Mouse (Mus musculus) limb, embryonic 15.5 days (tissue): ENCODE results near the gene Fkrp. TPM values are rescaled to one million over a fixed set of nuclear protein-coding genes. Genes with fewer than 3 reads are reported as not detected.

Source experiments
- ATAC-seq: fragments of 200-750 bp; cut with Nextera tagmentation; 2 replicates; pipeline ENCODE4 v1.8.0; 2017; ENCODE audit warnings: low read depth, moderate TSS enrichment; ENCODE audit not compliant: insufficient number of reproducible peaks, low FRiP score, low TSS enrichment
- H3K27ac ChIP-seq: fragments of 300-500 bp; sonication (generic); 2 replicates; pipeline ENCODE4 v1.5.1; 2015; ENCODE audit warnings: moderate library complexity, mild to moderate bottlenecking, inconsistent platforms
- H3K27me3 ChIP-seq: fragments of 300-500 bp; sonication (generic); 2 replicates; pipeline ENCODE4 v1.6.1; 2015; ENCODE audit warnings: inconsistent platforms
- H3K36me3 ChIP-seq: fragments of 300-500 bp; sonication (generic); 2 replicates; pipeline ENCODE4 v1.6.1; 2015; ENCODE audit warnings: inconsistent platforms
- H3K4me1 ChIP-seq: fragments of 300-500 bp; sonication (generic); 2 replicates; pipeline ENCODE4 v1.6.1; 2015; ENCODE audit warnings: inconsistent platforms
- H3K4me2 ChIP-seq: fragments of 300-500 bp; sonication (generic); 2 replicates; pipeline ENCODE4 v1.6.1; 2015; ENCODE audit warnings: mild to moderate bottlenecking, inconsistent platforms
- H3K4me3 ChIP-seq: fragments of 300-500 bp; sonication (generic); 2 replicates; pipeline ENCODE4 v1.5.1; 2015; ENCODE audit warnings: mild to moderate bottlenecking, inconsistent platforms
- H3K9ac ChIP-seq: fragments of 300-500 bp; sonication (generic); 2 replicates; pipeline ENCODE4 v1.6.1; 2015; ENCODE audit warnings: inconsistent platforms
- H3K9me3 ChIP-seq: fragments of 300-500 bp; sonication (generic); 2 replicates; pipeline ENCODE4 v1.6.1; 2016; ENCODE audit warnings: inconsistent platforms
- WGBS: fragments of 180-500 bp; shearing (Covaris S2); methylation state at CpG from one replicate; pipeline ENCODE4 v1.1.7; 2015; 5-methylcytosine and 5-hydroxymethylcytosine counted together
- polyA plus RNA-seq: library from polyadenylated mRNA; unstranded; fragments of >200 nt; fragmentation: Nextera tagmentation; extraction: Ambion mirVana; gene quantifications from 2 replicates; pipeline ENCODE4 v1.2.1, GENCODE M21; 2015

Fkrp gene
- 25.8 and 27.1 TPM in 2 replicates for polyA plus RNA-seq

DNA sequence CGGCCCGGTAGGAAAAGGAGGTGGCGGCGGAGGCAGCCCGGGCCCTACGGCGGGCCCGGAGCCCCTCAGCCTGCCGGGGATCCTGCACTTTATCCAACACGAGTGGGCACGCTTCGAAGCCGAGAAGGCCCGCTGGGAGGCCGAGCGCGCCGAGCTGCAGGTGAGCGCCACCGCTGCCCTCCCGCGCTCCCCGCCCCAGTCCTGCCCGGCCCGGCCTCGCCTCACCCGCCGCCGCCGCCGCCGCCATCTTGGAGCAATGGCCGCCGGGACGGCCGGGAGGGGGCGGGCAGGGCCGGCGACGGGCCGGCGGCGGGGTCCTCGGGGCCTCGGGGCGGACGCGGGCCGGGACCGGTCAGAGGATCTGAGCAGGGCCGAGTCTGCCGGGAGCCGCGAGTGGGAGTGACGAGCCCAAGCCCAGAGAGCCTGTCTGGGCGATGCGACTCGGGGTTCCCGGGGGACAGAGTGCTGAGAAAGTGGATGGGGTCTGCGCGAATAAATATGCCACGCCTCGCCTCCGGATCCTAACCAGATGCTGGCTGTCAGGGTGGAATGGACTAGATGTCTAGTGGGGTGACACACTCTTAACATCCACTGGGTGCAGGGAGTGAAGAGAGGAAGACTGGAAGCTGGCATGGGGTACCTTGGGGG lies at the start of gene Fkrp:
Gene Fkrp, minus strand, starts transcription at position 258 of the 648 bp plus-strand sequence.
- Histone ChIP-seq H3K4me3 (peak within 1 kb of the TSS; percentile 89), H3K36me3 (peaks cover 18% of the 10 kb centered on the region), H3K27me3 (peaks cover 14% of the 10 kb centered on the region), H3K27ac (peak within 1 kb of the TSS; percentile 96), H3K9ac (peak within 1 kb of the TSS; percentile 99), H3K9me3 (no peaks in the 10 kb centered on the region), H3K4me1 (peaks cover 51% of the 10 kb centered on the region), H3K4me2 (peak within 1 kb of the TSS; percentile 85)
- under 1% methylated on average over 63 of the region's 64 CpGs for WGBS
- peak; percentile 42 for ATAC-seq

DNA sequence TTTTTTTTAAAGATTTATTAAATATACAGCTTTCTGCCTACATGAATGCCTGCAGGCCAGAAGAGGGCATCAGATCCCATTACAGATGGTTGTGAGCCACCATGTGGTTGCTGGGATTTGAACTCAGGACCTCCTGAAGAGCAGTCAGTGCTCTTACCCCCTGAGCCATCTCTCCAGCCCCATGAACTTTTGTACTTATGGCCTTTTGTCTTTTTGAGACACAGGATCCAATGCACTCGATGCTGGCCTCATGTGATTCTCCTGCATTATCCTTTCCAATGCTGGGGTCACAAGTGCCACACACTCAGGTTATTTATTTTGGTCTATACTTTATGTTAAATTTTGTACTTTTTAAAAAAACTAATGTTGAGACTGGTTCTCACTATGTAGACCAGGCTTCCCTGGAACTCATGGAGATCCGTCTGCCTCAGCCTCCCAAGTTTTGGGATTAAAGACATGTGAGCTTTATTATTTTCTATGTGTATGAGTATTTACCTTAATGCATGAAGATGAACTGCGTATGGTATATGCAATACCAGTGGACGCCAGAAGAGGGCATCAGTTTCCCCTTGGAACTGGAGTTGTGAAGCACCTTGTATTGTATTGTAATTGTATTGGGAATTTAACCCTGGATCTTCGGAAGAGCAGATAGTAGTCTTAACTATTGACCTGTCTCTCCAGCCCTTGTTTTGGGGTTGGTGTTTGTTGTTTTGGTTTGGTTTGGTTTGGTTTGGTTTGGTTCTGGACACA lies 43.5 kb upstream of the Fkrp start:
- H3K36me3 ChIP-seq = peaks cover 91% of the 10 kb centered on the region
- no peak for ATAC-seq
- no peak overlapping the region for H3K4me2 ChIP-seq
- H3K9me3 ChIP-seq = no peaks in the 10 kb centered on the region
- no peaks in the 10 kb centered on the region for H3K4me1 ChIP-seq
- no peak overlapping the region for H3K9ac ChIP-seq
- H3K4me3 ChIP-seq = no peak overlapping the region
- H3K27ac ChIP-seq = no peak overlapping the region
- WGBS = 37% methylated on average over 5 of the region's 5 CpGs
- no peaks in the 10 kb centered on the region for H3K27me3 ChIP-seq

DNA sequence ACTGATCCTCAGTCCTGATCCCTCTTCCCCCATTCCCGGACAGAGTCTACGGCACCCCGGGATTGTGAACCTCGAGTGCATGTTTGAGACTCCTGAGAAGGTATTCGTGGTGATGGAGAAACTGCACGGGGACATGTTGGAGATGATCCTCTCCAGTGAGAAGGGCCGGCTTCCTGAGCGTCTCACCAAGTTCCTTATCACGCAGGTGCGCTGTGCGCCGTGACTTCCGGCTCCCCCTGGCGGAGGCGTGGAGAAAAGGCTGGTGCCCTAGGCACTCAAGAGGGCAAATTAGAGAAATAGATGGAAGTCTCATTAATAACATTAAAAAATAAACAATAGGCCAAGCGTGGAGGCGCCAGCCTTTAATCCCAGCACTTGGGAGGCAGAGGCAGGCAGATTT lies 41.8 kb upstream of the Fkrp start:
- H3K4me2 ChIP-seq = no peak overlapping the region
- no peak overlapping the region for H3K9ac ChIP-seq
- H3K27me3 ChIP-seq = no peaks in the 10 kb centered on the region
- no peak overlapping the region for H3K4me3 ChIP-seq
- no peak for ATAC-seq
- peaks cover 93% of the 10 kb centered on the region for H3K36me3 ChIP-seq
- WGBS = 26% methylated on average over 17 of the region's 17 CpGs
- H3K9me3 ChIP-seq = no peaks in the 10 kb centered on the region
- H3K4me1 ChIP-seq = 0 out of 2 replicates have a peak, but pooled peaks cover 4% of the 10 kb centered on the region
- no peak overlapping the region for H3K27ac ChIP-seq

DNA sequence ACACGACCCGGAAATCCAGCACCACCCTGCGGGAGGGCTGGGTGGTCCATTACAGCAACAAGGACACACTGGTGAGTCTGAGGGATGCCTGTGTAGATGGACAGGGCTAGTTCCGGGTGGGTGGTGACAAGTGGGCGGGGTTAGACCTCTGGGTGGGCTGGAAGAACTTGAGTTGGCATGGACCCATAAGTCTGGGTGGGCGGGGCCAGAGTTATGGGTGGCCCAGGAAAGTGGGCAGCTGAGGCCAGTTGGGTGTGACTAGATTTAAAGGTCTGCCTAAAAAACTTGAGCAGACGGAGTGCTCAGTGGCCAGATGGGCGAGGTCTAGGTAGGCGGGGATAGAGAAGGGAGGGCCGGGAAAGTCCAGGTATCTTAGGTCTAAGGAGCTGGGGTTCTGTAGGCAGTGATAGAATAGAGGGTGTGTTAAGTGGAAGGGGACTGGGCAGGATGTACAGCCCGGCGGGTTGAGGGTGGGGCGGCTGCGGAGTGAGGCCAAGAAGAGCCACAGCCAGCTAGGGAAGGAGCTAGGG lies 36.8 kb upstream of the Fkrp start:
- no peak for ATAC-seq
- peak overlapping the region; percentile 38; the same call in 1 of the 2 replicates for H3K27ac ChIP-seq

DNA sequence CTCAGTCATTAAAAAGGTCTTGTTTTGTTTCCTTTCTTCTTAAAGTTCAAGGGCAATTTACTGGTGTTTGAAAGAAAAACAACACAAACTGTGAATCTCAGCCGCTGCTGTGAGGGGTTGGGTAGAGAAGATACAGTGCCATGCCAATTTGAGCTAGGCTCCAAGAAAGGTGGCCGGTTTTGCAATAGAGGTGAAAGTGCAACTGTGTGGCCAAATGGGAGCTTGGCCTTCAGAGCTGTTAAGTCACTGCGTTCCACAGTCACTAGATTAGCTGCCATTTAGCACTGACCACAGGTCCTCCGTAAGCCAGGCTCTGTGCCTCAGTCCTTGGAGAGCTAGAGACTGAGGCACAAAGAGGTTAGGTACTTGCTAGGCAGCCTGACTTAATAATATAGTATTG lies 35.1 kb upstream of the Fkrp start:
- no peaks in the 10 kb centered on the region for H3K27me3 ChIP-seq
- H3K4me2 ChIP-seq = no peak overlapping the region
- peaks cover 4% of the 10 kb centered on the region; the same call in 1 of the 2 replicates for H3K4me1 ChIP-seq
- WGBS = 90% methylated on average over 4 of the region's 4 CpGs
- H3K4me3 ChIP-seq = no peak overlapping the region
- no peak for ATAC-seq
- peaks cover 84% of the 10 kb centered on the region for H3K36me3 ChIP-seq
- no peak overlapping the region for H3K27ac ChIP-seq
- no peaks in the 10 kb centered on the region for H3K9me3 ChIP-seq
- no peak overlapping the region for H3K9ac ChIP-seq

More for the DNA sequence above, 36.8 kb upstream of the Fkrp start:
- peaks cover 88% of the 10 kb centered on the region for H3K36me3 ChIP-seq
- H3K9ac ChIP-seq = no peak overlapping the region
- peaks cover 4% of the 10 kb centered on the region; the same call in 1 of the 2 replicates for H3K4me1 ChIP-seq
- 75% methylated on average over 14 of the region's 14 CpGs for WGBS
- no peaks in the 10 kb centered on the region for H3K27me3 ChIP-seq
- no peak overlapping the region for H3K4me3 ChIP-seq
- H3K9me3 ChIP-seq = no peaks in the 10 kb centered on the region
- no peak overlapping the region for H3K4me2 ChIP-seq

DNA sequence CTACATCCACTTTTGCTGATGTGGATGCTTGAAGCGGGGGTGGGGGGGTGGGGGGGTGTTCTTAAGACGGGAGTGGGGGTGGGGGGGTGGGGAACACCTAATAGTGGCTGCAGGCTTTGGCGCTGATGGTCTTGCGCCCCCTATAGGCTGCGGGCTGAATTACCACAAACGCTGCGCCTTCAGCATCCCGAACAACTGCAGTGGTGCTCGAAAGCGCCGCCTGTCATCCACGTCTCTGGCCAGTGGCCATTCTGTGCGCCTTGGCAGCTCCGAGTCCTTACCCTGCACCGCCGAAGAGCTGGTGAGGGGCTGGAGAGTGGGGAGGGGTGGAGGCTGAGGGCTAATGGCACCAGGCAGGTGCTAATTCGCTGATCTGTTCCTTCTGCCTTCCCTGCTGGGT lies 32.0 kb upstream of the Fkrp start:
- Histone ChIP-seq H3K4me3 (no peak overlapping the region), H3K9me3 (no peaks in the 10 kb centered on the region), H3K27me3 (no peaks in the 10 kb centered on the region), H3K9ac (no peak overlapping the region), H3K36me3 (peaks cover 55% of the 10 kb centered on the region), H3K4me1 (peaks cover 25% of the 10 kb centered on the region), H3K4me2 (no peak overlapping the region), H3K27ac (no peak overlapping the region)
- WGBS = 33% methylated on average over 17 of the region's 17 CpGs
- ATAC-seq = no peak

DNA sequence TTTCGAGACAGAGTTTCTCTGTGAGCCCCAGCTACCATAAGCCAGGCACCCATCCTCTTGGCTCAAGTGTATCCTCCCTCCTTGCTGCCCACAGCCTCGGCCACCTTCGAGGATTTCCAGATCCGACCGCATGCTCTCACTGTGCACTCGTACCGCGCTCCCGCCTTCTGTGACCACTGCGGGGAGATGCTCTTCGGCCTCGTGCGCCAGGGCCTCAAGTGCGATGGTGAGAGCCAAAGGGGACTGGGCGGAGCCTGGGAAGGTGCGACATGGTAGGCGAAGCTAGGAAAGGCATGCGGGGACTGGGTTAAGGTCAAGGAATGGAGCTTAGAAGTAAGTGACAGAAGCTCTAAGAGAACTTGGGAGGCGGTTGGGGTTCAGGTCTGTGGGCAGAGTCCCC lies 31.0 kb upstream of the Fkrp start:
- Histone ChIP-seq H3K27me3 (no peaks in the 10 kb centered on the region), H3K27ac (no peak overlapping the region), H3K4me2 (no peak overlapping the region), H3K4me3 (no peak overlapping the region), H3K36me3 (peaks cover 49% of the 10 kb centered on the region), H3K9ac (no peak overlapping the region), H3K4me1 (peaks cover 27% of the 10 kb centered on the region), H3K9me3 (no peaks in the 10 kb centered on the region)
- ATAC-seq = no peak
- WGBS = 87% methylated on average over 19 of the region's 19 CpGs

DNA sequence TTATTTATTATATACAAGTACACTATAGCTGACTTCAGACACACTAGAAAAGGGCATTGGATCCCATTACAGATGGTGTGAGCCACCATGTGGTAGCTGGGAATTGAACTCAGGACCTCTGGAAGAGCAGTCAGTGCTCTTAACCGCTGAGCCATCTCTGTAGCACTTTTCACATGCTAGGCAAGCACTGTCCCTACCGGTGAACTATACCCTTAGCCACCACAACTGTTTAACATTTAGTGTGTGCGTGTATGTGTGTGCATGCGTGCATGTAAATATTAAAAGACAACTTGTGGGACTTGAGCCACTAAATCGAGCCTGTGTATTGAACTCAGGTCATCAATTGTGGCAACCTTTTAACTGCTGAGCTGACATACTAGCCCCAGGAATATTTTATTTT lies 30.2 kb upstream of the Fkrp start:
- Histone ChIP-seq H3K4me1 (peaks cover 30% of the 10 kb centered on the region), H3K9me3 (no peaks in the 10 kb centered on the region), H3K9ac (no peak overlapping the region), H3K4me2 (no peak overlapping the region), H3K36me3 (peaks cover 43% of the 10 kb centered on the region), H3K27me3 (no peaks in the 10 kb centered on the region), H3K27ac (no peak overlapping the region), H3K4me3 (no peak overlapping the region)
- WGBS = 95% methylated on average over 5 of the region's 5 CpGs
- ATAC-seq = no peak

DNA sequence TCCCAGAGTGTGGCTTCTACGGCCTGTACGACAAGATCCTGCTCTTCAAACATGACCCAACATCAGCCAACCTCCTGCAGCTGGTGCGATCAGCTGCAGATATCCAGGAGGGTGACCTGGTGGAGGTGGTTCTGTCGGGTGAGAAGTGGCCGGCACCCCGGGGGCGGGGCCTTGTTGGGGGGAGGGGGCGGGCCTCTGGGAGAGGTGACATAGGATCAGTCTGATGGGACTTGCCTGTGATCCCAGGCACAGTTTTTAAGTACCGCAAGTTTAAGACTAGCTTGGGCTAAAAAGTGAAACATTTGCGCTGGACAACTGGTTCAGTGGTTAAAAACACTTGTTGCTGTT lies 29.3 kb upstream of the Fkrp start:
- peak overlapping the region; percentile 92 for H3K4me2 ChIP-seq
- WGBS = 34% methylated on average over 10 of the region's 10 CpGs
- peak overlapping the region; percentile 89 for H3K27ac ChIP-seq
- H3K36me3 ChIP-seq = peaks cover 45% of the 10 kb centered on the region
- H3K4me1 ChIP-seq = peaks cover 36% of the 10 kb centered on the region
- H3K9me3 ChIP-seq = no peaks in the 10 kb centered on the region
- H3K9ac ChIP-seq = peak overlapping the region; percentile 40; the same call in 1 of the 2 replicates
- ATAC-seq = no peak
- H3K4me3 ChIP-seq = peak overlapping the region; percentile 62
- H3K27me3 ChIP-seq = no peaks in the 10 kb centered on the region

DNA sequence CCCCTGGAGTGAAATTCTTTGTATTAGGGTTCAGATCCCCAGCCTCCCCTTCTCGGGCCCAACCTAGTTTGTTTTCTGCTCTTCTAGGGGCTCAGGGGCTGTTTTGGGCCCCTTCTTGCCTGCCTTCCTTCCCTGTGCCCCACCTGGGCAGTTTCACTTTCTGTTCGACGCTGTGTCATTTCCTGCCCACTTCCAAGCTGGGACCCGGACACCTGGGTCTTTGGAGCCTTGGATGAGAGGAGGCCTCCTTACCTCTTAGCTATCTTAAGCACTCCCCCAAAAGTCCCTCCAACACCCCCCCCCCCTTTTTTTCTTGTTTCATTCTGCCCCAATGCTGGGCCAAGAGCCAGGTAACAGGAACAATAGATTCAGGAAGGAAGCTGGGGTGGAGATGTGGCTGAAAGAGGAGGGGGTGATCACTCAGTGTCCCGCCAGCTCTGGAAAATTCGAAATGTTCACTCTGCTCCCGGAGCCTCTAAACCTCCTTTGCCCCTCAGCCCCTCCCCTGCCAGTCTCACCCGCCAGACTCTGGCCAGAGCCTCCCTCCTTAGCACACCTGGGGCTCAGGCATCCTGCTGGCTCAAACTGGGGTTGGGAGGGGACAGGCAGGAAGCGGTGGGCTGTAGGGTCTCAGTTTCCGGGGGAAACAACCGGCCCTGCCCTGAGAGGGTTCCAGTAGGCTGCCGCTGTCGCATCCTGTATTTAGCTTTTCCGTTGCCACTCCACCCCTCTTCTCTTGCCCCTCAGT lies 28.7 kb upstream of the Fkrp start:
- WGBS = 12% methylated on average over 14 of the region's 14 CpGs
- Histone ChIP-seq H3K27me3 (no peaks in the 10 kb centered on the region), H3K9me3 (no peaks in the 10 kb centered on the region), H3K27ac (peak overlapping the region; percentile 89), H3K4me3 (peak overlapping the region; percentile 62), H3K4me1 (peaks cover 36% of the 10 kb centered on the region), H3K36me3 (peaks cover 45% of the 10 kb centered on the region), H3K9ac (peak overlapping the region; percentile 40), H3K4me2 (peak overlapping the region; percentile 92)
- 0 out of 2 replicates have a peak, but pooled peaks have one; percentile 7 for ATAC-seq

DNA sequence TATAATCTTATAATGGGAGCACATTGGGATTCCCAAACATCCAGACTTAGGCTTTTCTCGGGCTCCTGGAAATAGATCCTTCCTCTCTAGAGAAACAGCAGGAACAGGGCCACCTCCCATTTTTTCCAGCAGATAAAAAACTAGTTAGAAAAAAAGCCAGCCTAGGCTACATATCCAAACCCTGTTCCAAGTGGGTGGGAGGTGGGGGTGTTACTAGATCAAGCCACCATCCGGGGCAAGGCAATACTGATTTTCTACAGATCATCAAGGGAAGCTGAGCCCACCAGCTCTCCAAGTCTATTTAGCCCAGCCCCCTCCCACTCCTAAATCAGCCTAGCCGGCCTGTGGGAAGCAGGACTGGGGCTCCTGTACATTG lies 28.2 kb upstream of the Fkrp start:
- no peaks in the 10 kb centered on the region for H3K9me3 ChIP-seq
- H3K36me3 ChIP-seq = peaks cover 45% of the 10 kb centered on the region
- H3K27me3 ChIP-seq = no peaks in the 10 kb centered on the region
- WGBS = 23% methylated on average over 3 of the region's 3 CpGs
- peak overlapping the region; percentile 92 for H3K4me2 ChIP-seq
- H3K4me1 ChIP-seq = peaks cover 36% of the 10 kb centered on the region
- H3K27ac ChIP-seq = peak overlapping the region; percentile 89
- peak overlapping the region; percentile 62 for H3K4me3 ChIP-seq
- no peak for ATAC-seq
- H3K9ac ChIP-seq = peak overlapping the region; percentile 40
